Mouse (Mus musculus): ENCODE data around the gene Nebl.

- TF ChIP-seq CTCF (IDR thresholded peaks at IDR 0.05; ENCODE audit: control insufficient read depth, insufficient read depth, insufficient replicate concordance, low read depth, low read length), result no peak
- TF ChIP-seq POLR2A (IDR thresholded peaks at IDR 0.05; ENCODE audit: control insufficient read depth, low read depth, low read length), result no peak
Observed at GRCm38 (mm10) chr2:17436739-17437440, 294.4 kb downstream of the Nebl start.
